Mouse (Mus musculus) MEL (cell line): Measurements from ENCODE around the gene Cdh4.

Source experiments
- CHD2 ChIP-seq: IDR thresholded peaks from 2 replicates; pipeline ENCODE4 v1.6.1; 2011; ENCODE audit warnings: low read length, improper control_type of control experiment
- CTCF ChIP-seq, 3 experiments: IDR thresholded peaks in 2 of 3; conservative IDR thresholded peaks in 1 of 3; 2 replicates each; pipeline ENCODE4 v1.5.1; 2011 to 2012; ENCODE audit warnings: low read length in 3 of 3, low read depth in 2 of 3, mild to moderate bottlenecking in 2 of 3, improper control_type of control experiment in 1 of 3, inconsistent platforms in 1 of 3, mixed read lengths in 1 of 3, moderate library complexity in 1 of 3; ENCODE audit not compliant: control insufficient read depth in 1 of 3, insufficient read depth in 1 of 3, poor library complexity in 1 of 3, severe bottlenecking in 1 of 3
- GABPA ChIP-seq: IDR thresholded peaks from 2 replicates; pipeline ENCODE4 v1.6.1; 2012; ENCODE audit warnings: low read depth, mild to moderate bottlenecking, inconsistent platforms, low read length, improper control_type of control experiment, moderate library complexity
- MAX ChIP-seq: IDR thresholded peaks from 2 replicates; pipeline ENCODE4 v1.6.1; 2011; ENCODE audit warnings: low read length, improper control_type of control experiment
- POLR2A ChIP-seq, 2 experiments: IDR thresholded peaks; 2 replicates each; pipeline ENCODE4 v1.6.1; 2011 to 2012; ENCODE audit warnings: low read length in 2 of 2, mild to moderate bottlenecking in 2 of 2, control low read depth in 1 of 2, improper control_type of control experiment in 1 of 2, low read depth in 1 of 2, moderate library complexity in 1 of 2; ENCODE audit not compliant: control insufficient read depth in 1 of 2, insufficient read depth in 1 of 2, poor library complexity in 1 of 2
- TAL1 ChIP-seq: IDR thresholded peaks from 2 replicates; pipeline ENCODE4 v1.6.1; 2012; ENCODE audit warnings: mild to moderate bottlenecking, inconsistent platforms, low read length, moderate library complexity, mixed read lengths
- ZC3H11A ChIP-seq: IDR thresholded peaks from 2 replicates; pipeline ENCODE4 v1.6.1; 2012; ENCODE audit warnings: low read depth, mild to moderate bottlenecking, inconsistent platforms, low read length, improper control_type of control experiment

GRCm38 (mm10) chr2:179576221-179576620 lies 134.0 kb downstream of the Cdh4 start:
- TF ChIP-seq CTCF (IDR thresholded peaks at IDR 0.05 in 2 of 3, conservative IDR thresholded peaks at IDR 0.05 in 1 of 3; ENCODE audit: control insufficient read depth in 1 of 3, insufficient read depth in 1 of 3, low read depth in 2 of 3, low read length in 3 of 3, poor library complexity in 1 of 3, severe bottlenecking in 1 of 3) (no peak), POLR2A (IDR thresholded peaks at IDR 0.05; ENCODE audit: control insufficient read depth in 1 of 2, insufficient read depth in 1 of 2, low read depth in 1 of 2, low read length in 2 of 2, poor library complexity in 1 of 2) (no peak), ZC3H11A (no peak), CHD2 (no peak), GABPA (no peak), TAL1 (no peak), MAX (no peak)
